Mouse (Mus musculus) CH12.LX (cell line): ENCODE results near the gene Ppp2r3d. TPM values are rescaled to one million over a fixed set of nuclear protein-coding genes. Genes with fewer than 3 reads are reported as not detected.

Source experiments
- DNase-seq: peaks from one replicate; pipeline ENCODE4 v3.0.0-alpha.2; 2013; ENCODE audit errors: extremely low read depth
- H3K27ac ChIP-seq: 2 replicates; pipeline ENCODE4 v1.5.1; 2012; ENCODE audit warnings: low read depth, mild to moderate bottlenecking, control low read depth, moderate library complexity; ENCODE audit not compliant: insufficient read depth
- H3K27me3 ChIP-seq: replicated peaks from 2 replicates; pipeline ENCODE3; 2012; ENCODE audit warnings: inconsistent platforms
- H3K36me3 ChIP-seq, 2 experiments: replicated peaks in 1 of 2; 2 replicates each; pipeline versions ENCODE3 to v1.6.1; 2012; ENCODE audit warnings: inconsistent platforms in 1 of 2, low read length in 1 of 2, mild to moderate bottlenecking in 1 of 2, mixed read lengths in 1 of 2, moderate library complexity in 1 of 2; ENCODE audit not compliant: control insufficient read depth in 1 of 2, insufficient read depth in 1 of 2
- H3K4me1 ChIP-seq, 2 experiments: 2 replicates each; pipeline ENCODE4 v1.6.1; 2012; ENCODE audit warnings: inconsistent platforms in 1 of 2, moderate library complexity in 1 of 2; ENCODE audit not compliant: insufficient read depth in 2 of 2, control insufficient read depth in 1 of 2
- H3K4me2 ChIP-seq: 2 replicates; pipeline ENCODE4 v1.6.1; 2012; ENCODE audit warnings: low read depth, mild to moderate bottlenecking, control low read depth; ENCODE audit not compliant: poor library complexity, insufficient read depth, severe bottlenecking
- H3K4me3 ChIP-seq, 3 experiments: fragments of 150-350 bp in 1 of 3; sonication (generic) in 1 of 3; replicated peaks in 1 of 3; 2 replicates each; pipeline versions ENCODE3 to v1.5.1; 2011 to 2012; ENCODE audit warnings: low read depth in 2 of 3, low read length in 2 of 3, mild to moderate bottlenecking in 2 of 3, moderate library complexity in 2 of 3, control low read depth in 1 of 3, improper control_type of control experiment in 1 of 3, inconsistent platforms in 1 of 3, mixed read lengths in 1 of 3; ENCODE audit not compliant: poor library complexity in 1 of 3
- H3K79me2 ChIP-seq: replicated peaks from 2 replicates; pipeline ENCODE4 v1.6.1; 2012; ENCODE audit warnings: mild to moderate bottlenecking, moderate library complexity; ENCODE audit not compliant: control insufficient read depth, poor library complexity, insufficient read depth, severe bottlenecking; ENCODE audit errors: extremely low read depth
- H3K9ac ChIP-seq: 2 replicates; pipeline ENCODE4 v1.6.1; 2012; ENCODE audit warnings: low read depth, mild to moderate bottlenecking, control low read depth, moderate library complexity; ENCODE audit not compliant: insufficient read depth
- H3K9me3 ChIP-seq: replicated peaks from 2 replicates; pipeline ENCODE3; 2012; ENCODE audit warnings: low read length, inconsistent platforms, mixed read lengths
- BHLHE40 ChIP-seq: IDR thresholded peaks from 2 replicates; pipeline ENCODE4 v1.6.1; 2011; ENCODE audit warnings: mild to moderate bottlenecking, low read depth, low read length, improper control_type of control experiment
- CTCF ChIP-seq, 2 experiments: IDR thresholded peaks in 1 of 2; conservative IDR thresholded peaks in 1 of 2; 2 replicates each; pipeline ENCODE4 v1.5.1; 2011 to 2012; ENCODE audit warnings: low read depth in 2 of 2, low read length in 2 of 2, improper control_type of control experiment in 1 of 2, inconsistent platforms in 1 of 2, mild to moderate bottlenecking in 1 of 2, moderate library complexity in 1 of 2
- E2F4 ChIP-seq: IDR thresholded peaks from 2 replicates; pipeline ENCODE4 v1.6.1; 2011; ENCODE audit warnings: low read depth, low read length, improper control_type of control experiment; ENCODE audit not compliant: insufficient replicate concordance
- ELF1 ChIP-seq: IDR thresholded peaks from 2 replicates; pipeline ENCODE4 v1.6.1; 2014; ENCODE audit warnings: low read depth, mild to moderate bottlenecking, inconsistent platforms, low read length, improper control_type of control experiment
- HCFC1 ChIP-seq: IDR thresholded peaks from 2 replicates; pipeline ENCODE4 v1.6.1; 2012; ENCODE audit warnings: low read depth, mild to moderate bottlenecking, inconsistent platforms, low read length, improper control_type of control experiment
- JUN ChIP-seq: IDR thresholded peaks from 2 replicates; pipeline ENCODE4 v1.6.1; 2011; ENCODE audit warnings: low read depth, mild to moderate bottlenecking, low read length, improper control_type of control experiment, moderate library complexity; ENCODE audit not compliant: insufficient read depth
- KAT2A ChIP-seq: IDR thresholded peaks from 2 replicates; pipeline ENCODE4 v1.6.1; 2012; ENCODE audit warnings: low read length, improper control_type of control experiment, inconsistent platforms; ENCODE audit not compliant: insufficient replicate concordance
- MAX ChIP-seq: IDR thresholded peaks from 2 replicates; pipeline ENCODE4 v1.6.1; 2011; ENCODE audit warnings: low read length, improper control_type of control experiment
- MXI1 ChIP-seq: IDR thresholded peaks from 2 replicates; pipeline ENCODE4 v1.6.1; 2011; ENCODE audit warnings: mild to moderate bottlenecking, low read depth, low read length, improper control_type of control experiment
- MYC ChIP-seq: IDR thresholded peaks from 2 replicates; pipeline ENCODE4 v1.6.1; 2011; ENCODE audit warnings: low read depth, mild to moderate bottlenecking, improper control_type of control experiment, low read length
- NRF1 ChIP-seq: IDR thresholded peaks from 2 replicates; pipeline ENCODE4 v1.6.1; 2014; ENCODE audit warnings: low read depth, mild to moderate bottlenecking, inconsistent platforms, low read length, improper control_type of control experiment, moderate library complexity
- PAX5 ChIP-seq: IDR thresholded peaks from 2 replicates; pipeline ENCODE4 v1.6.1; 2012; ENCODE audit warnings: low read length, inconsistent platforms, mixed read lengths
- SMC3 ChIP-seq: IDR thresholded peaks from 2 replicates; pipeline ENCODE4 v1.6.1; 2011; ENCODE audit warnings: low read depth, low read length, improper control_type of control experiment
- TCF12 ChIP-seq: IDR thresholded peaks from 2 replicates; pipeline ENCODE4 v1.6.1; 2014; ENCODE audit warnings: low read depth, mild to moderate bottlenecking, inconsistent platforms, low read length, improper control_type of control experiment
- ZC3H11A ChIP-seq: IDR thresholded peaks from 2 replicates; pipeline ENCODE4 v1.6.1; 2012; ENCODE audit warnings: low read depth, mild to moderate bottlenecking, inconsistent platforms, low read length, improper control_type of control experiment
- ZKSCAN1 ChIP-seq: IDR thresholded peaks from 2 replicates; pipeline ENCODE4 v1.6.1; 2012; ENCODE audit warnings: low read depth, inconsistent platforms, low read length, improper control_type of control experiment, borderline replicate concordance
- ZNF384 ChIP-seq: IDR thresholded peaks from 2 replicates; pipeline ENCODE4 v1.6.1; 2012; ENCODE audit warnings: low read depth, low read length, improper control_type of control experiment, inconsistent platforms
- dilution Hi-C: fragments of 300-500 bp; cut with MboI; formaldehyde crosslinking; loops from 2 replicates; pipeline ENCODE4 v1.14.3; 2020; ENCODE audit warnings: low sequenced_read_pairs; ENCODE audit not compliant: extremely low pct_unique_long_range_greater_than_20kb, extremely low pct_ligation_motif_present
- in situ Hi-C: fragments of 300-500 bp; cut with MboI; formaldehyde crosslinking; loops from 3 replicates; pipeline ENCODE4 v1.14.3; 2019; ENCODE audit warnings: low sequenced_read_pairs, low pct_ligation_motif_present, low pct_unique_long_range_greater_than_20kb, mixed read lengths
- polyA plus RNA-seq: library from polyadenylated mRNA; unstranded; fragments of >175 nt; gene quantifications from 2 replicates; pipeline ENCODE4 v1.2.1, GENCODE M21; 2012; ENCODE audit warnings: low read depth; ENCODE audit not compliant: insufficient read length
- total RNA-seq, 2 experiments: library from RNA; depleted of rRNA; stranded (reverse); fragments of 300-350 nt in 1 of 2; fragments of >200 nt in 1 of 2; gene quantifications; 2 replicates each; pipeline ENCODE4 v1.2.3; 2012 to 2014

Ppp2r3d gene
- total and polyA plus RNA-seq, 3 experiments: 24.5 to 62.7 (median 47.2) TPM

DNA sequence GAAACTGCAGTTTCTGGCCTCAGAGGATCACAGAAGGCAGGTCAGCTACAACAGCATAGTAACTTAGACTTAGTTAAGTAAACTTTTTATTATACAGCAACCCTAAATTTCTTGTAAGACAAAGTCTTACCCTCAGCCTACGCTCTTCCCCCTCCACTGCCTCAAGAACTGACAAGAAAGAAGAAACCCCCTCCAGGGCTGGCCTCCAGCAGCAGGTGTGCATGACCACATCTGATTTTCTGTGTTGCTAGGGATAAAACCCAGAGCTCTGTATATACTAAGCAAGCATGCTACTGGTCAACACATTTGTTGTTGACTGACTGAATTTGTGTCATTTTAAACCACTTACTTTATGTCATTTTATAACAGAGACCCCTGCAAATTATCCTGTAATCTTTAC, 65.1 kb downstream of the Ppp2r3d start:
- TF ChIP-seq MXI1: no peak
- no peak for TF ChIP-seq SMC3
- TF ChIP-seq MYC: no peak
- no peak for TF ChIP-seq KAT2A
- TF ChIP-seq BHLHE40: no peak
- no peak for TF ChIP-seq CTCF (conservative IDR thresholded peaks at IDR 0.05 in 1 of 2, IDR thresholded peaks at IDR 0.05 in 1 of 2; ENCODE audit: low read depth in 2 of 2, low read length in 2 of 2)
- TF ChIP-seq ELF1: no peak
- TF ChIP-seq MAX: no peak
- TF ChIP-seq TCF12: no peak
- no peak for TF ChIP-seq NRF1
- no peak for TF ChIP-seq ZKSCAN1
- Histone ChIP-seq H3K36me3 (no peaks in the 10 kb centered on the region), H3K9ac (no peak overlapping the region), H3K27me3 (no peaks in the 10 kb centered on the region), H3K4me3 (no peak overlapping the region), H3K4me2 (no peak overlapping the region), H3K27ac (no peak overlapping the region), H3K4me1 (no peaks in the 10 kb centered on the region), H3K9me3 (no peaks in the 10 kb centered on the region), H3K79me2 (no peaks in the 10 kb centered on the region)
- DNase-seq: no peak
- dilution Hi-C loops: no loop called here
- in situ Hi-C loops: loop anchor here (5.0 kb wide), 1 partner anchor 59 kb away; no protein-coding TSS in a partner anchor

DNA sequence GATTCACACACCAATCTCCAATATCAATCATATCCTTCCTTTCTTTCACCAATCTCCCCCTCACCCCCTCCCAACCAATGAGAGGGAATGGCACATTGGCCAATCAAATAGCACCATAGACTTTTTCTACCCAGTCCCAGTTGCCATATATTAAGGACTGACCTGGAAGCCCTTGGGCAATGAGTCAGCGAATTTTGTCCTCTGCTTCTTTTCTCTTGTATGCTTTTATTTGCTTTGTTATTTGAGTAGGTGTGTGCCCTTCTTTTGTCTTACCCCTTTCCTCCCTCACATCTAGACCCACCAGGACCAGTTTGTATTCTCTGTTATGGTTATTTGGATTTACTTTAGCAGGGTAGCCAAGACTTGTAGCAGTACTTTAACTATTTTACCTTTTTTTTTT, 68.1 kb downstream of the Ppp2r3d start:
- TF ChIP-seq PAX5 (no peak), HCFC1 (no peak), ZNF384 (no peak), ZC3H11A (no peak), MYC (no peak), JUN (no peak), E2F4 (no peak), CTCF (conservative IDR thresholded peaks at IDR 0.05 in 1 of 2, IDR thresholded peaks at IDR 0.05 in 1 of 2; ENCODE audit: low read depth in 2 of 2, low read length in 2 of 2) (no peak)
- TF ChIP-seq, all 38 proteins: peak for 0
- dilution Hi-C loops (no loop called here), in situ Hi-C loops (no loop called here)
- Histone ChIP-seq H3K36me3 (no peaks in the 10 kb centered on the region), H3K27me3 (no peaks in the 10 kb centered on the region), H3K27ac (no peak overlapping the region), H3K9ac (no peak overlapping the region), H3K79me2 (no peaks in the 10 kb centered on the region), H3K4me3 (no peak overlapping the region), H3K4me1 (no peaks in the 10 kb centered on the region), H3K4me2 (no peak overlapping the region), H3K9me3 (no peaks in the 10 kb centered on the region)
- DNase-seq: no peak

Other genes starting within 250 kb of the Ppp2r3d start
- gene 2010315B03Rik, start 164.2 kb downstream of the Ppp2r3d start, total RNA-seq (2012; rRNA removed): 5.4 and 6.1 TPM in 2 replicates
- gene 2010315B03Rik, start 164.2 kb downstream of the Ppp2r3d start, total RNA-seq (2014; rRNA removed): 10.1 and 13.5 TPM in 2 replicates
- 3.7 and 4.6 TPM in 2 replicates for gene 2010315B03Rik, start 164.2 kb downstream of the Ppp2r3d start, polyA plus RNA-seq
- gene Gm21836, start 16.9 kb upstream of the Ppp2r3d start, total RNA-seq (2012; rRNA removed): not detected in 2 replicates
- not detected in 2 replicates for gene Gm21836, start 16.9 kb upstream of the Ppp2r3d start, total RNA-seq (2014; rRNA removed)
- gene Gm21836, start 16.9 kb upstream of the Ppp2r3d start, polyA plus RNA-seq: not detected in 2 replicates